Mouse (Mus musculus) MEL (cell line): ENCODE results near the gene Galnt14. TPM values are rescaled to one million over a fixed set of nuclear protein-coding genes. Genes with fewer than 3 reads are reported as not detected.

ENCODE experiments used
- DNase-seq: peaks from one replicate; pipeline ENCODE4 v3.0.0; 2011; ENCODE audit warnings: low read depth, low spot score
- H3K27ac ChIP-seq: 2 replicates; pipeline ENCODE4 v1.5.1; 2012; ENCODE audit warnings: low read depth, mild to moderate bottlenecking, control low read depth, low read length, moderate library complexity; ENCODE audit not compliant: control insufficient read depth
- H3K27me3 ChIP-seq, 2 experiments: fragments of 150-350 bp in 1 of 2; sonication (generic) in 1 of 2; 2 replicates each; pipeline ENCODE4 v1.6.1; 2012; ENCODE audit warnings: low read length in 2 of 2, mild to moderate bottlenecking in 2 of 2, improper control_type of control experiment in 1 of 2, moderate library complexity in 1 of 2; ENCODE audit not compliant: insufficient read depth in 2 of 2, control insufficient read depth in 1 of 2
- H3K36me3 ChIP-seq, 2 experiments: 2 replicates each; pipeline ENCODE4 v1.6.1; 2012 to 2014; ENCODE audit warnings: low read length in 2 of 2, improper control_type of control experiment in 1 of 2, inconsistent platforms in 1 of 2, mild to moderate bottlenecking in 1 of 2; ENCODE audit not compliant: insufficient read depth in 2 of 2, control insufficient read depth in 1 of 2
- H3K4me1 ChIP-seq, 2 experiments: fragments of 150-350 bp in 1 of 2; sonication (generic) in 1 of 2; 2 replicates each; pipeline ENCODE4 v1.6.1; 2012; ENCODE audit warnings: low read length in 2 of 2, improper control_type of control experiment in 1 of 2, mild to moderate bottlenecking in 1 of 2; ENCODE audit not compliant: insufficient read depth in 2 of 2, control insufficient read depth in 1 of 2
- H3K4me3 ChIP-seq, 2 experiments: fragments of 150-350 bp in 1 of 2; sonication (generic) in 1 of 2; 2 replicates each; pipeline ENCODE4 v1.5.1; 2012; ENCODE audit warnings: low read depth in 2 of 2, low read length in 2 of 2, mild to moderate bottlenecking in 2 of 2, moderate library complexity in 2 of 2, control low read depth in 1 of 2, improper control_type of control experiment in 1 of 2; ENCODE audit not compliant: control insufficient read depth in 1 of 2, insufficient read depth in 1 of 2
- H3K79me2 ChIP-seq: 2 replicates; pipeline ENCODE4 v1.6.1; 2012; ENCODE audit warnings: mild to moderate bottlenecking, low read length, moderate library complexity; ENCODE audit not compliant: control insufficient read depth, poor library complexity, insufficient read depth
- H3K9ac ChIP-seq: 2 replicates; pipeline ENCODE4 v1.6.1; 2012; ENCODE audit warnings: low read depth, mild to moderate bottlenecking, control low read depth, low read length, moderate library complexity; ENCODE audit not compliant: control insufficient read depth, poor library complexity, severe bottlenecking
- H3K9me3 ChIP-seq: fragments of 150-350 bp; sonication (generic); replicated peaks from 2 replicates; pipeline ENCODE4 v1.6.1; 2012; ENCODE audit warnings: mild to moderate bottlenecking, low read length, improper control_type of control experiment, moderate library complexity; ENCODE audit not compliant: insufficient read depth
- BHLHE40 ChIP-seq: IDR thresholded peaks from 2 replicates; pipeline ENCODE4 v1.6.1; 2012; ENCODE audit warnings: low read depth, mild to moderate bottlenecking, inconsistent platforms, low read length, improper control_type of control experiment, borderline replicate concordance
- CHD1 ChIP-seq: IDR thresholded peaks from 2 replicates; pipeline ENCODE4 v1.6.1; 2012; ENCODE audit warnings: low read depth, mild to moderate bottlenecking, inconsistent platforms, low read length, improper control_type of control experiment
- CHD2 ChIP-seq: IDR thresholded peaks from 2 replicates; pipeline ENCODE4 v1.6.1; 2011; ENCODE audit warnings: low read length, improper control_type of control experiment
- CTCF ChIP-seq, 3 experiments: IDR thresholded peaks in 2 of 3; conservative IDR thresholded peaks in 1 of 3; 2 replicates each; pipeline ENCODE4 v1.5.1; 2011 to 2012; ENCODE audit warnings: low read length in 3 of 3, low read depth in 2 of 3, mild to moderate bottlenecking in 2 of 3, improper control_type of control experiment in 1 of 3, inconsistent platforms in 1 of 3, mixed read lengths in 1 of 3, moderate library complexity in 1 of 3; ENCODE audit not compliant: control insufficient read depth in 1 of 3, insufficient read depth in 1 of 3, poor library complexity in 1 of 3, severe bottlenecking in 1 of 3
- E2F4 ChIP-seq: IDR thresholded peaks from 2 replicates; pipeline ENCODE4 v1.6.1; 2011; ENCODE audit warnings: low read depth, low read length, improper control_type of control experiment, borderline replicate concordance
- GABPA ChIP-seq: IDR thresholded peaks from 2 replicates; pipeline ENCODE4 v1.6.1; 2012; ENCODE audit warnings: low read depth, mild to moderate bottlenecking, inconsistent platforms, low read length, improper control_type of control experiment, moderate library complexity
- JUND ChIP-seq: IDR thresholded peaks from 2 replicates; pipeline ENCODE4 v1.6.1; 2011; ENCODE audit warnings: low read depth, mild to moderate bottlenecking, improper control_type of control experiment, low read length
- MEF2A ChIP-seq: IDR thresholded peaks from 2 replicates; pipeline ENCODE4 v1.6.1; 2014; ENCODE audit warnings: low read depth, mild to moderate bottlenecking, inconsistent platforms, low read length, improper control_type of control experiment; ENCODE audit not compliant: poor library complexity, insufficient replicate concordance, severe bottlenecking; ENCODE audit errors: extremely low read depth
- MXI1 ChIP-seq: IDR thresholded peaks from 2 replicates; pipeline ENCODE4 v1.6.1; 2011; ENCODE audit warnings: mild to moderate bottlenecking, low read depth, low read length, improper control_type of control experiment
- NRF1 ChIP-seq: IDR thresholded peaks from 2 replicates; pipeline ENCODE4 v1.6.1; 2014; ENCODE audit warnings: low read depth, mild to moderate bottlenecking, inconsistent platforms, low read length, improper control_type of control experiment, moderate library complexity; ENCODE audit not compliant: poor library complexity, insufficient read depth, severe bottlenecking
- POLR2A ChIP-seq, 2 experiments: IDR thresholded peaks; 2 replicates each; pipeline ENCODE4 v1.6.1; 2011 to 2012; ENCODE audit warnings: low read length in 2 of 2, mild to moderate bottlenecking in 2 of 2, control low read depth in 1 of 2, improper control_type of control experiment in 1 of 2, low read depth in 1 of 2, moderate library complexity in 1 of 2; ENCODE audit not compliant: control insufficient read depth in 1 of 2, insufficient read depth in 1 of 2, poor library complexity in 1 of 2
- POLR2AphosphoS2 ChIP-seq: IDR thresholded peaks from 2 replicates; pipeline ENCODE4 v1.6.1; 2011; ENCODE audit warnings: low read length, improper control_type of control experiment
- SIN3A ChIP-seq: IDR thresholded peaks from 2 replicates; pipeline ENCODE4 v1.6.1; 2012; ENCODE audit warnings: low read length, improper control_type of control experiment, inconsistent platforms
- SMC3 ChIP-seq: IDR thresholded peaks from 2 replicates; pipeline ENCODE4 v1.6.1; 2011; ENCODE audit warnings: low read depth, low read length, improper control_type of control experiment
- TAL1 ChIP-seq: IDR thresholded peaks from 2 replicates; pipeline ENCODE4 v1.6.1; 2012; ENCODE audit warnings: mild to moderate bottlenecking, inconsistent platforms, low read length, moderate library complexity, mixed read lengths
- TCF12 ChIP-seq: IDR thresholded peaks from 2 replicates; pipeline ENCODE4 v1.6.1; 2014; ENCODE audit warnings: low read depth, mild to moderate bottlenecking, inconsistent platforms, low read length, improper control_type of control experiment, moderate library complexity
- USF1 ChIP-seq: IDR thresholded peaks from 2 replicates; pipeline ENCODE4 v1.6.1; 2014; ENCODE audit warnings: low read depth, mild to moderate bottlenecking, inconsistent platforms, low read length, improper control_type of control experiment, moderate library complexity
- ZC3H11A ChIP-seq: IDR thresholded peaks from 2 replicates; pipeline ENCODE4 v1.6.1; 2012; ENCODE audit warnings: low read depth, mild to moderate bottlenecking, inconsistent platforms, low read length, improper control_type of control experiment
- ZMIZ1 ChIP-seq: IDR thresholded peaks from 2 replicates; pipeline ENCODE4 v1.6.1; 2012; ENCODE audit warnings: low read depth, mild to moderate bottlenecking, inconsistent platforms, low read length, improper control_type of control experiment, moderate library complexity
- ZNF384 ChIP-seq: IDR thresholded peaks from 2 replicates; pipeline ENCODE4 v1.6.1; 2012; ENCODE audit warnings: low read depth, mild to moderate bottlenecking, inconsistent platforms, low read length, improper control_type of control experiment
- polyA plus RNA-seq, 2 experiments: library from polyadenylated mRNA; stranded (reverse) in 1 of 2; unstranded in 1 of 2; fragments of >175 nt in 1 of 2; fragments of >200 nt in 1 of 2; gene quantifications; 2 replicates each; pipeline versions ENCODE4 v1.2.1 to v1.2.4; 2012; ENCODE audit warnings: low replicate concordance in 2 of 2, low read depth in 1 of 2; ENCODE audit not compliant: insufficient read length in 2 of 2, insufficient read depth in 1 of 2, missing spikeins in 1 of 2
- total RNA-seq: library from RNA; depleted of rRNA; stranded (reverse); fragments of 300-350 nt; gene quantifications from 2 replicates; pipeline ENCODE4 v1.2.3, GENCODE M21; 2012

The Galnt14 gene
- total and polyA plus RNA-seq, 3 experiments, result not detected

DNA sequence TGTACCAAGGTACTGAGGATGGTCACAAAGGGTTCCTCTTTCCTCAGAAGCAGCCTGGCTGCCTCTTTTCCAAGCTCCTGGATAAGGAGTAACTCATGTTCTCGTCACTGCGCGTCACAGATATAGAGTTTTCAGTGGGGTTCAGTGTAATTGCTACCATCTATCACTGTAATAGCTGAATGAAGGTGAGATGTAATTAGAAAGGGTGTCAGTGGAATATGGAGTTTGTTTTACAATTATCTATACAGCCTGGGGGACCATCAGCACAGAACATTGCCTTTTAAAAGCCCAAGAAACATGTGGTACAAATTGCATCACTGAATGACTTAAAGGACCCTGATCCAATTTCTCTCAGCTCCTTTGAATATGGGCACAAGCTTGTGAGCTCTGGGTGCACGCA, 249.4 kb downstream of the Galnt14 start:
- Histone ChIP-seq H3K36me3 (no peaks in the 10 kb centered on the region), H3K79me2 (no peaks in the 10 kb centered on the region), H3K27ac (no peak overlapping the region), H3K27me3 (no peaks in the 10 kb centered on the region), H3K4me3 (no peak overlapping the region), H3K4me1 (no peaks in the 10 kb centered on the region), H3K9ac (no peak overlapping the region), H3K9me3 (no peaks in the 10 kb centered on the region)
- no peak for DNase-seq
- TF ChIP-seq ZMIZ1 (no peak), NRF1 (no peak), TAL1 (no peak), TCF12 (no peak), ZC3H11A (no peak), USF1 (no peak), MXI1 (no peak), POLR2AphosphoS2 (no peak), POLR2A (IDR thresholded peaks at IDR 0.05; ENCODE audit: control insufficient read depth in 1 of 2, insufficient read depth in 1 of 2, low read depth in 1 of 2, low read length in 2 of 2, poor library complexity in 1 of 2) (no peak), ZNF384 (no peak), CHD1 (no peak), BHLHE40 (no peak), JUND (no peak), E2F4 (no peak), MEF2A (no peak), CTCF (IDR thresholded peaks at IDR 0.05 in 2 of 3, conservative IDR thresholded peaks at IDR 0.05 in 1 of 3; ENCODE audit: control insufficient read depth in 1 of 3, insufficient read depth in 1 of 3, low read depth in 2 of 3, low read length in 3 of 3, poor library complexity in 1 of 3, severe bottlenecking in 1 of 3) (no peak), SMC3 (no peak), SIN3A (no peak)

GRCm38 (mm10) chr17:73458741-73459140, 251.5 kb downstream of the Galnt14 start:
- TF ChIP-seq CHD2 (no peak), GABPA (no peak)
- H3K9me3 ChIP-seq, result no peaks in the 10 kb centered on the region
- H3K36me3 ChIP-seq, result no peaks in the 10 kb centered on the region
- no peak overlapping the region for H3K9ac ChIP-seq
- no peak overlapping the region for H3K4me3 ChIP-seq
- no peak for DNase-seq
- H3K79me2 ChIP-seq, result no peaks in the 10 kb centered on the region
- no peaks in the 10 kb centered on the region for H3K27me3 ChIP-seq
- H3K27ac ChIP-seq, result no peak overlapping the region
- H3K4me1 ChIP-seq, result no peaks in the 10 kb centered on the region
